Mouse (Mus musculus) spleen, adult 2 months (tissue): ENCODE measurements at regions not wholly inside any gene's neighbourhood (a gene's known extent, or its start where the extent isn't known, plus 50 kb on each side); places are given as distances from the start of the nearest gene placed in this dataset.

Source experiments
- CTCF ChIP-seq: fragments of 200-500 bp; IDR thresholded peaks from 2 replicates; pipeline ENCODE4 v1.5.1; 2011; ENCODE audit warnings: mild to moderate bottlenecking, inconsistent platforms; ENCODE audit not compliant: insufficient read depth, insufficient read length, insufficient replicate concordance; ENCODE audit errors: extremely low read depth
- POLR2A ChIP-seq: fragments of 200-500 bp; IDR thresholded peaks from 2 replicates; pipeline ENCODE4 v1.6.1; 2011; ENCODE audit warnings: low read depth, low read length, inconsistent platforms

- no peak for TF ChIP-seq CTCF
- no peak for TF ChIP-seq POLR2A
Measured at GRCm38 (mm10) chr2:48519838-48520404, 294.0 kb upstream of the Acvr2a start.
